Mouse (Mus musculus): Measurements from ENCODE around the gene Atp5s. TPM values are rescaled to one million over a fixed set of nuclear protein-coding genes. Genes with fewer than 3 reads are reported as not detected.

Gene Atp5s
- polyA plus RNA-seq, 1 experiment from 2014 or later = 29.4 TPM

DNA sequence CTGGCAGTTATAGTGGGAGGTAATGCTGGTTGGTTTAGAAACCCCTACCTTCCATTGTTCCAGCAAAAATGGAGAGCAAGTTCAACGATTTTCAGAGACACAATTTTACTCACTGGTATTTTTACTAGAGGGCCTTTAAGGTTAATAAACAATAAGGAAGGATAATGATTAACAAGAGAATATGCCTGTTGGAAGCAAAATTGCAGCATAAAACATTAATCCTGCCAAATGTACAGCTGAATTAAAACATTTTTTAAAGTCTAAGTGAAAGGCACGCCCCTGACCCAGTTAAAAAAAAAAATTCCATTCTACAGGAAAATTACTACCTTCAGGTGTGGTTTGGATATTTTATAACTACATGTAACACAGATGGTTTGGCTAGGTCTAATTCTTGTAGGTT, 53.2 kb downstream of the Atp5s start:
- no peak overlapping the region for H3K4me3 ChIP-seq (ENCODE audit: low read depth, low read length)
- no peak overlapping the region for H3K27ac ChIP-seq (ENCODE audit: low read depth)
- no peak overlapping the region for H3K9ac ChIP-seq
- WGBS = 67% methylated on average over 2 of the region's 2 CpGs
- H3K9me3 ChIP-seq (ENCODE audit: low read depth, low read length) = no peaks in the 10 kb centered on the region
- no peak for TF ChIP-seq CTCF (IDR thresholded peaks at IDR 0.05; ENCODE audit: low read depth)
- ATAC-seq (ENCODE audit: insufficient read depth) = no peak
- no peaks in the 10 kb centered on the region for H3K27me3 ChIP-seq (ENCODE audit: insufficient read depth, low read length)
- H3K36me3 ChIP-seq (ENCODE audit: insufficient read depth) = no peaks in the 10 kb centered on the region
- H3K4me2 ChIP-seq = no peak overlapping the region
- H3K4me1 ChIP-seq (ENCODE audit: insufficient read depth) = peaks cover 3% of the 10 kb centered on the region; the same call in 1 of the 2 replicates
- DNase-seq = no peak

DNA sequence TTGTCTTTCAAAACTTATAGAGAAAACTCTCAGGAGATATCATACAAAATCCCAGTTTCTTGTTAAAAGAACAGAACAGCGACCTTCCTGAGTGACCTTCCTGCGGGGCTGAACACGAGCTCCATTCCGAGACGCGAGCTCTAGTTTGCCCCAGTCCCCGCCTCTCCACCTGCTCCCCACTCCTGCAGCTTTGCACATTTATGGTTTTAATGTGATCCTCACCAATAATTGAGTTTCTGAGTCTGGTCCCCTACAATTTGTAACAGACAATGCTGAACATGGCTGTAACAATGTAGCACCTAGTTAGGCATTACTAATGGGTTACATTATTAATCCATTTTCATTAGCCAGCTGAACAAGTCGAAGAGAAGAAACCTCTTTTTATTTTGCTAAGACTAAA, 56.7 kb downstream of the Atp5s start:
- H3K9me3 ChIP-seq (ENCODE audit: low read depth, low read length) = no peaks in the 10 kb centered on the region
- H3K4me1 ChIP-seq (ENCODE audit: insufficient read depth) = peaks cover 3% of the 10 kb centered on the region; the same call in 1 of the 2 replicates
- no peak overlapping the region for H3K4me3 ChIP-seq (ENCODE audit: low read depth, low read length)
- 72% methylated on average over 8 of the region's 8 CpGs for WGBS
- H3K27me3 ChIP-seq (ENCODE audit: insufficient read depth, low read length) = no peaks in the 10 kb centered on the region
- H3K9ac ChIP-seq = no peak overlapping the region
- no peaks in the 10 kb centered on the region for H3K36me3 ChIP-seq (ENCODE audit: insufficient read depth)
- ATAC-seq (ENCODE audit: insufficient read depth) (no peak), DNase-seq (no peak)
- no peak overlapping the region for H3K4me2 ChIP-seq
- no peak overlapping the region for H3K27ac ChIP-seq (ENCODE audit: low read depth)
- TF ChIP-seq CTCF (IDR thresholded peaks at IDR 0.05; ENCODE audit: low read depth) = no peak

DNA sequence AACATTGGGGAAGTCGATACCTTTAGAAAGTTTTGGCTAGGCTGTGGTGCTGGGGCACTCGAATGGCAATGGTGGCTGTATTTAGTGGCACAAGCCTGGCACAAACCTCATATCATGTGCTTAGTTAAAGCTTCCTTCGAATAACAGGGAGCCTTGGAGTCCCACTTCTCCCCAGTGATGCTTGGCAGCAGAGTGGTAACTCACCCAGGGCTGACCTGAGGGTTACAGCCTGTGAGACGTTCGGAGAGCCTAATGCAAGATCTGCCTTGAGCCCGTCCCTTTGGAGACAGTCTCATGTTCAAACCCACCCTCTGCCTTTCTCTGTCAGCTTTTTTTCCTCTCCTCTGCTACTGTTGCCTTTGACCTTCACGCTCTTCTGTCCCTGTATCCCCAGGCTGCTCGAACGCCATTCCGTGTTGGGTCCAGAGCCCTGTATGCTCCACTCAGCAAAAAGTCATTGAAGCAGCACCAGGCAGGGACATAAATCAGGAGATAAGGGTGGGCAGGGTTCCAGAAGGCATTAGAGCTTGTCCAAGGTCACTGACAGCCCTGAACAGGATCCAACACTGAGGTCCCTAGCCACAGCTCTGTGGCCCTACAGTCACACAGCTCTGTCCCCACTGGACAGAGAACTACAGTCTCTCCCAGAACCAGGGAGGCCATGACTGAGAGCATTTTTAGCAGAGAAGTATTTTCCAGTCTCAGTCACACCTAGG, 57.3 kb downstream of the Atp5s start:
- Histone ChIP-seq H3K27ac (ENCODE audit: low read depth) (no peak overlapping the region), H3K9ac (no peak overlapping the region), H3K36me3 (ENCODE audit: insufficient read depth) (no peaks in the 10 kb centered on the region), H3K4me1 (ENCODE audit: insufficient read depth) (peaks cover 3% of the 10 kb centered on the region; the same call in 1 of the 2 replicates), H3K27me3 (ENCODE audit: insufficient read depth, low read length) (no peaks in the 10 kb centered on the region), H3K4me3 (ENCODE audit: low read depth, low read length) (no peak overlapping the region), H3K4me2 (no peak overlapping the region), H3K9me3 (ENCODE audit: low read depth, low read length) (no peaks in the 10 kb centered on the region)
- 69% methylated on average over 10 of the region's 10 CpGs for WGBS
- no peak for TF ChIP-seq CTCF (IDR thresholded peaks at IDR 0.05; ENCODE audit: low read depth)
- ATAC-seq (ENCODE audit: insufficient read depth) (peak; percentile 73; the same call in 1 of the 2 replicates), DNase-seq (peak; percentile 75)

DNA sequence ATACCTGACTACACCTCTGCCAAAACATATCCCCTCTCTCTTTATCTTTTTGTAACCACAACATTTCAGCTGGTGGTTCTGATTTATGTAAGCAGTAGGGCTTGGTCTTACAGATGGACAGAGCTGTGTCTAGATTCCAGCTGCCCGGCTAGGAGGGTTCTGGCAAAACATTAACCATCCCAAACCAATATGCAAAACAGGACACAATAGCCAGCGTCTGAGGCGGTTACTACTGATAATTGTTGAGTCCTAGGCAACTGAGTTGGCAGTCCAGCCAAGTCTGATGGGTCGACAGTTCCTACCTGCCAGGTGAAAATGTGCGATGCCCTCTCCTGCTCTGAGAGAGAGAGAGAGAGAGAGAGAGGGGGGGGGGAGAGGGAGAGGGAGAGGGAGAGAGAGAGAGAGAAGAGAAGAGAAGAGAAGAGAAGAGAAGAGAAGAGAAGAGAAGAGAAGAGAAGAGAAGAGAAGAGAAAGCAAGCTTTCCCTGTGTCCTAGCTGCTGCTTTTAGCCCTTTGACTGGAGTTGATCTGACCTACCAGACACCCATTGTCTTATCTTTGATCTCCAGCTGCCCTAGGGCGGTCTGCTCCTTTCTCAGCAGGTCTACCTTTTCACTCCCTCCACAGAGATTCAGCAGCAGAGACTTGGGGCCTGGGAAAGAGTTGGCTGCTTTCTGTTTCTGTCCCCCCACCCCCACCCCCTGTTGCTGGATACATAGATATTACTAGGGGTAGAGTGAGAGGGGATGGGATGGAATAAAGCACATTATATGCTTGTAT, 58.7 kb downstream of the Atp5s start:
- ATAC-seq (ENCODE audit: insufficient read depth) = peak; percentile 54; the same call in 1 of the 2 replicates
- H3K9ac ChIP-seq = no peak overlapping the region
- no peak overlapping the region for H3K4me2 ChIP-seq

DNA sequence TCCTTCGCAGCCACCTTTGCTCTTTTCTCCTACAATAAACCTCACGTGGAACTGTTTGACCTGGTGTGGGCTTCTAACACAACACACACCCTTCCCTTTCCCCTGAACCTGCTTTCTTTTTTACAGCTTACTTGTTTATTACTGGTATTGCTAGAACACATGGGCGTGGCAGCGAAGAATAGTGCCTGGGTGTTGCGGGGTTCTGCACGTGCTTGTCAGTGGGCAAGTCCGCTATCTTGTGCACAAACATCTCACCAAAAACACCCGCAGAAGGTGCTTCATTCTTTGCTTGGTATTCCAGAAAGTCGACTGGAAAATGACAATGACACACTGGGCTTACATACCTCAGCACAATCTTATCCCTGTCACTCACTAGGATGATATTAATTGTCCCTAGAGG, 60.7 kb downstream of the Atp5s start:
- TF ChIP-seq CTCF (IDR thresholded peaks at IDR 0.05; ENCODE audit: low read depth) = no peak
- no peak for DNase-seq
- H3K9me3 ChIP-seq (ENCODE audit: low read depth, low read length) = no peaks in the 10 kb centered on the region
- no peak overlapping the region for H3K4me3 ChIP-seq (ENCODE audit: low read depth, low read length)
- WGBS = 80% methylated on average over 9 of the region's 9 CpGs
- no peak overlapping the region for H3K9ac ChIP-seq
- H3K27me3 ChIP-seq (ENCODE audit: insufficient read depth, low read length) = no peaks in the 10 kb centered on the region
- peaks cover 4% of the 10 kb centered on the region for H3K4me1 ChIP-seq (ENCODE audit: insufficient read depth)
- no peak for ATAC-seq (ENCODE audit: insufficient read depth)
- no peak overlapping the region for H3K4me2 ChIP-seq
- no peaks in the 10 kb centered on the region for H3K36me3 ChIP-seq (ENCODE audit: insufficient read depth)
- no peak overlapping the region for H3K27ac ChIP-seq (ENCODE audit: low read depth)

More for the DNA sequence above, 58.7 kb downstream of the Atp5s start:
- Histone ChIP-seq H3K27ac (ENCODE audit: low read depth) (no peak overlapping the region), H3K4me1 (ENCODE audit: insufficient read depth) (peaks cover 3% of the 10 kb centered on the region; the same call in 1 of the 2 replicates), H3K4me3 (ENCODE audit: low read depth, low read length) (no peak overlapping the region), H3K9me3 (ENCODE audit: low read depth, low read length) (no peaks in the 10 kb centered on the region), H3K36me3 (ENCODE audit: insufficient read depth) (no peaks in the 10 kb centered on the region), H3K27me3 (ENCODE audit: insufficient read depth, low read length) (no peaks in the 10 kb centered on the region)
- TF ChIP-seq CTCF (IDR thresholded peaks at IDR 0.05; ENCODE audit: low read depth) = no peak
- WGBS = 46% methylated on average over 6 of the region's 6 CpGs
- no peak for DNase-seq

DNA sequence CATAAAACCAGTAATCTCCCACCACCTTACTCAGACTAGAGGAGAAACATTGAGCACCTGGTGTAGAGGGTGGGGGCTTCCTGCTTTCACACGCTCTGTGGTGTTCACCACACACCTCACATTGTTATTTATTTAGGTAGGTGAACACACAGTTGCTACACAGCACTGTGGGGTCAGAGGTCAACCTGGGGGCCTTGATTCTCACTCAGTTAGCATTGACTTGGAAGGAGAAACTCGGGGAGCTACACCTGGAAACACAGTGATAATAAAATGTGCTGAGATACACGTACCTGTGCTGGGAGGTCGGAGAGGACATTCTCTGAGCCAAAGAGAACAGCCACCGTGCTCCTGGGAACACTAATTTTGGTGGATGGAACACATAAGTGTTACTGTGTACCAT, 63.6 kb downstream of the Atp5s start:
- Histone ChIP-seq H3K27ac (ENCODE audit: low read depth) (no peak overlapping the region), H3K27me3 (ENCODE audit: insufficient read depth, low read length) (0 out of 2 replicates have a peak, but pooled peaks cover 3% of the 10 kb centered on the region), H3K4me1 (ENCODE audit: insufficient read depth) (peaks cover 6% of the 10 kb centered on the region; the same call in 1 of the 2 replicates), H3K4me3 (ENCODE audit: low read depth, low read length) (no peak overlapping the region), H3K36me3 (ENCODE audit: insufficient read depth) (no peaks in the 10 kb centered on the region), H3K4me2 (no peak overlapping the region), H3K9ac (no peak overlapping the region), H3K9me3 (ENCODE audit: low read depth, low read length) (no peaks in the 10 kb centered on the region)
- no peak for TF ChIP-seq CTCF (IDR thresholded peaks at IDR 0.05; ENCODE audit: low read depth)
- DNase-seq (no peak), ATAC-seq (ENCODE audit: insufficient read depth) (no peak)
- 78% methylated on average over 5 of the region's 5 CpGs for WGBS
